Mouse (Mus musculus) thymus, adult 18-20 months (tissue): Measurements from ENCODE around the gene Apba1.

Experiments
- DNase-seq, 2 experiments: peaks; one replicate each; pipeline ENCODE4 v3.0.0; 2022; ENCODE audit warnings: mixed read lengths in 2 of 2

The Apba1 gene

DNA sequence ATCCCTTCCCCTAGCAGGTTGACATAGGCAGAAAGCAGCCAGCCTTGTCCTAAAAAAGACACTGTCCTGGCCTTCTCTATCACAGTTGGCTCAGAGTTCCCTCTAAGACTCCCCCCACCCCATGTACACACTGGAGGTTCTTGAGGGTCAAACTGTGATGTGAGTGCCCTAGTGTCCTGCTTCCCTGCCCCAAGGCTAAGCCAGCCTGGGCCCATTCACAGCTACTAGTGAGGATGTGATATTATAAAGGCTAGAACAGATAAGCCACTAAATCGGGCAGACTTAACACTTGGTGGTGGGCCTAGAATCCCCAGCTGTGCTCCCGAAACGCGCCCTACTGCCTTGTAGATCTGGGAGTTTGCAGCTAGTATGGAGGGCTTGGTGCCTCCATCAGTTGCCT, 188.1 kb downstream of the Apba1 start:
- DNase-seq, result no peak

DNA sequence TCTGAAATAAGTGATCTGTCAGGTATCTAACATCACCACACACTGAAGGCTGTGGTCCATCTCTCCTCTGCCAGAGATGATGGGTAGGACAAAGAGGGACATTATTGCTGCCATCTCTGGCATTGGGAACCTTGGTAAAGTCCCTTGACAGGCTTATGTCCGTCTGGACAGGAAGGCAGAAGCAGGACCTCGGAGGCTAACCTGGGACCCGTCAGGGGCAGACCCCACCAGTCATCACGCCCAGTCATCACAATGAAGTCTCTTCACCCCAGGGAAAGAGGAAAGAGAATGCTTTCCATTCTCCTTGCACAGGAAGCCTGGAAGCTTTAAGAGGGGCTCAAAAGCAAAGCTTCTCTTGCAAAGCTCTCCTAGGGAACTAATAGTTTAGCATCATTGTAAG, 189.2 kb downstream of the Apba1 start:
- no peak for DNase-seq

DNA sequence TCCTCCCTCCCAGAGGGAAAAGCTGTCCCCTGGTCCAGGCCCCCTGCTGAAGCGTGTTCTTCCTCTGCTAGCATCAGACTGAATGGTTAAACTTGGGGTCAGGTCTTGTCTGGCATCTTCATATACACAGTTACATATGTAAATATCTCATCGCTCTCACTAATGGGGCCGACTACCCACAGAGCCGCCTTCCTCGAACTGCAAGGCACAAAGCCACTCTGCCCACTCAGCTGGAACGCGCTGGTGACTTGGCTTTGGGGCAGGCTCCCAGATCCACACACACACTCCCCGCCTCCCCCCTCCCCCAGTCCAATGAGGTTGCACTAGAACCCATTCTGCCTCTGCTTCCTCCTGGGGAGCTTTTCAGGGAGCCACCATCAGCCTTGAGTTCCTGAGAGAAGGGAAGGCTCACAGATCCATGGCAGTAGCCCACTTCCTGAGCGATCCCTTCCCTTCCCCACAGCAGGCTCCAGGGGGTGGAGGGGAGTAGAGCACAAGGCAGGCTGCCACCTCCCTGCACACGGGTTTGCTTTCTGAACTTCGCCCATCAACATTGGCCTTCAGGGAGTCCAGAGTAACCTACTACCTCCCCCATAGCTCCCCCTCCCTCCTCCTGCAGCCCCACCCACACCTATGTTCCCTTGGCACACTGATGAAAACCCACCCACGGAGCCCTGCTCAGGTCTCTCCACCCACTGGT, 189.8 kb downstream of the Apba1 start:
- DNase-seq, result no peak

DNA sequence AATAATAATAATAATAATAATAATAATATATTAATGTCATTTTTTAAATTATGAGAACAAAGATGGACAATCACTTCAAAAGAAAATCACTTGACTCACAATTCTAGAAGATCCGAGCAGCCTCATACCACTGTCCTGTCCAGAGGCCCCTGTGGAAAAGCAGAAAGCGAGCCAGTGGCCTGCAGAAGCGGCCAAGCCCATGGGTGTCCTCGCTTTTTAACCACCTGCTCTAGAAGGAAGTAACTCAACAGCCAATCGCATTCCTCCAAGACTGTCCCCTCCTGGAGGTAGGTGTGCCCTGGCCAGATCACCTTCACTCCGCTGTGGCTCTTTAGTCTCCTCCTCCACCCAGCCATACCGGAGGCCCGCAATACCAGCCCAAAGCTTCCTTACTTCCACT, 196.8 kb downstream of the Apba1 start:
- DNase-seq, result no peak

DNA sequence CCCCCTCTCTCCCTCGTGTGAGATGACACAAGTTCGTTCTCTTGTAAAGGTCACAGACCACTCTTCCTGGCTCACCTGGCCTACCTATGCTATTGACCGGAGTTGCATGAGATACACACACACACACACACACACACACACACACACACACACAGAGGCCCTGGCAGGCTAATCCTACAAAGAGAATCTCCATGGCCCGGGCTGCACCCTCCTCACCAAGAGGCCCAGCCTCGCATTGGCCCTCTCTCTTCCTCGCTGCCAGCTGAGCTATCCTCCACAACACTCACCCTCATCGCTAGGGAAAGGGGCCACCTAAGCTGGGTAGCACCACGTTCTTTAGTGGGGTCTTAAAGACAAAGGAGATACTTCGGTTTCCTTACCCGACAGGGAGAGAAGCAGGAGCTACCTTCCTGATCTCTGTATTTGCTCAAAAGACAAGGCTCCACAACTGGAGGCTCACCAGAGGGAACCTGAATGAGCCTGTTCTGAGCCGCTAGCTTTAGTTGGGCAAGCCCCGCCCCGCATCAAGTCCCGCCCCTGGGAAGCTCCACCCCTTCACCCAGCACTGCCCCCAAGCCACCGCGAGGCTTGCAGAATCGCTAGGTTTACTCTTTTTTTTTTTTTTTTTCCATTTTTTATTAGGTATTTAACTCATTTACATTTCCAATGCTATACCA, 197.8 kb downstream of the Apba1 start:
- no peak for DNase-seq

DNA sequence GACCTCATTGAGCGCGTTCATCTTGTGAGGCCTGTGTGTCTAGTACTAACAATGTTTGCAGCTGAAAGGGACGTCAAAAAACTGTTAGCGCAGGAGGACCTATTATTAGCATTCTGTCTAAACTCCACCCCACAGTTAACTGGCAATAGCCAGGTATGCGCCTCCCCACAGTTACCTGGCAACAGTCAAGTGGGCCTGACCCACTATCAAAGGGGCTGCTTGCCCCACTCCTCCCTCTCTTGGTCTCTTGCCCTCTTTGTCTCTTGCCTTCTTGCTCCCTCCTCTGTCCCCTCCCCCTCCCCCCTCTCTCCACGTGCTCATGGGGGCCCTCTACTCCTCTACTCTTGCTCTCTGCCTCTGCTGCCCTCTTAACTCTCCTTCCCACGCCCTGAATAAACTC, 198.9 kb downstream of the Apba1 start:
- no peak for DNase-seq

DNA sequence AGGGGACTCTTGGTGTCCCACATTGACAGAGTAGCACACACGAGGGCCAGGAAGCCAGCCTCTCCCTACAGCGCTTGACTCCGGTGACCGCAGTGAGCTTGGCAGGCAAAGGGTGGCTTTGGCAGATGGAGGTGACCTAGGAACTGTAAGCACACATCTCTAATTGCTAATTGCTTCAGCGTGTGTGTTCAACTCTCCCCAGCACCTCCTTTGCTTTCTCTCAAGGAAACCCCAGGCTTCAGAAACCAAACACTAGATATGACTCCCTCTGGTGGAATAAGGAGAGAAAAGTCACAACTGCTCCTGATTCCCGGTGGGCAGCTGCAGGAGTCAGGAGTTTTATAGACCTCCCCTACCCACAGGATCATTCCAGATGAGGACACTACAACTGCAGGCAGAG, 200.2 kb downstream of the Apba1 start:
- DNase-seq, result no peak

DNA sequence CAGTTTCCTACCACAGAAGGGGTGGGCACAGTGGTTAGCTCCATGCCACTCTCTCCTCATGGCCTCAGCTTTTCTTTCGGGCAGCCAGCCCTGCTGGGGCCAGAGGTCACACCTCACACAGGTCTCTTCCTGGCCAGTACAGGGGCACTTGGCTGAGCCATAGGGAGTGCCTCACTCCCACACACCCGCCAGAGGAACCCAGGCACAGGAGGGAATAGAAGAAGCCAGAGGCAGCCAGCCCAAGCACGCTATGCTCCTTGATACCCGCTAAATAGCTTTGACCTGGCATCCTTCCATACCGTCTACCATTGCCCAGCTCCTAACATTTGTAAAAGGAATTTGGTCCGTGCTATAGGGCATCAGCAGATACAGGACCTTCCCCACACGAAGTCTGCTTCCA, 201.2 kb downstream of the Apba1 start:
- DNase-seq, result no peak

DNA sequence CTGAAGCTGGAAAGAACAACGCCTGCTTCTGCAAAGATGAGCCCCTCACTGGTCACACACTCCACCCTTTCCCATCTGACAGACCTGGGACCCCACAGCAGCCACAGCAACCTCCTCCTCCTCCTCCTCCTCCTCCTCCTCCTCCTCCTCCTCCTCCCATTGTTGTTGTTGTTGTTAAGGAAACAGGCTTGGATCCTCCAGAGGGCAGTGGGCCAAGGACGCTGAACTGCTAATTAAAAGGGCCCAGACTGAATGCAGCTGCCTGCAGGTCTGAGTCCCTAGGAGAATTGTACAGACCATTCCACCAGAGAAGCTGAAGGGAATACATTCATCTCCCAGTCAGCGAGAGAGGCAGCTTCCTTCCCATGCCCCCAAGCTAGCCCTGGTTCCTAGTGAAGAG, 201.6 kb downstream of the Apba1 start:
- DNase-seq, result no peak

DNA sequence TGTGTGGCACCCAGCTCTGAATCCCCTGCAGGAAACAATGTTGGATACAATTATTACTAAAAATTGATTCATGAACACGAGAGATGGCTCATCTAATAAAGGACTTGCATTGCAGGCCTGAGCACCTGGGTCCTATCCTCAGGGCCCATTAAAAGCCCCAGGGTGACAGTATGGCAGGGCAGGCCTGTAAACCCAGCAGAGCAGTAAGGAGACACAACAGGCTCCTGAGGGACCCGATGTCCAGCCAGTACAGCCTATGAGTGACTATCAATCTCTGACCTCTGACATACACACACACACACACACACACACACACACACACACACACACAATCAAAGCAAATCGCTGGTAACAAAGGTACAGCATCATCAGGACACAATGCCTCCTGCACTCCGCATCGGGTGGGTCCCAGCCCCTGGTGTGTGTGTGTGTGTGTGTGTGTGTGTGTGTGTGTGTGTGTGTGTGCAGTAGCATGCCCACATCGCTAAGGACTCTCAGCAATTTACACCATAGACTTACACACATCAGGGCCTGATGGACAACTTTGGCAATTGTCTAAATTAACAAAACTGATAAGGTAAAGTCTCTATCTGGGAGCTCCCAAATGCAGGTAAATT, 202.3 kb downstream of the Apba1 start:
- DNase-seq, result no peak

DNA sequence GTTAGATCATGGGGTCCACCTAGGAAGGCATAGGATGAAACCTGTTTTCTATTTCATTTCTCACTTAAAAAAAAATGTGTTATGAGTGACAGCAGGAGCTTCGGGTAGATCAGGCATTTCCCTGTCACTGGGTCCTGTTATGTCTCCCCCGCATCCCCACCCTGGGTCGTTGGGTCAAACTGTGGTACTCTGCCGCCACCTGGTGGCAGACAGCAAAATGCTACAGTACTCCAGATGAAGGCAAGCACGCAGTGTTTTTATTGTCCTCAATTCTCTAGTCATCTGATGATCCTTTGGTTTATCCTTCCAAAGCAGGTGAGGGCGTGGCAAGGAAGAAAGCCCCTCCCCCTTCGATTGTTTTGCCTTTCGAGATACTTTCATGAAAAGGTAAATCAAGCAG, 202.8 kb downstream of the Apba1 start:
- DNase-seq, result peak in 1 of 2 experiments; percentile 11

DNA sequence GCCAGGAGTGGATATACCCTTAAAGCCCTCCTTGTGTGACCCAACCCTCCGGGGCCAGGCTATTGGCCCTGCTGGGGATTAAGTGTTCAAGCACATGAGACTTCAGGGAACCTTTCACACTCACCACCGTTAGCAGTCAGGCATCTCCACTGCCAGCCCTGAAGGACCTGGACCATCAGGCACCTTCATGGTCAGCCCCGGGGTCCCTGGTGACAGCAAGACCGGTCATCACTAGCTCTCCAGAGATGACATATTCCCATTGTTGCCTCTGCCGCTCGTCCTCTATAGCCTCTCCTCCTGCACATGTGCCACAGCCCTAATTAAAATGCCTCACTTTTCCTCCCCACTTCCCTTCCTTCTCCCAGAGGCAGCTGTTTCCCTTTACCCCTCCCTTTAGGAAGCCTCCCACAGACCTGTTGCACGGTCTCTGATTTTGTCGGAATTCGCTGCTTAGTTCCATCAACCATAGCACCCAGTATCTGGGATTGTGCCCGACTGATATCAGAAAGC, 205.8 kb downstream of the Apba1 start:
- no peak for DNase-seq

DNA sequence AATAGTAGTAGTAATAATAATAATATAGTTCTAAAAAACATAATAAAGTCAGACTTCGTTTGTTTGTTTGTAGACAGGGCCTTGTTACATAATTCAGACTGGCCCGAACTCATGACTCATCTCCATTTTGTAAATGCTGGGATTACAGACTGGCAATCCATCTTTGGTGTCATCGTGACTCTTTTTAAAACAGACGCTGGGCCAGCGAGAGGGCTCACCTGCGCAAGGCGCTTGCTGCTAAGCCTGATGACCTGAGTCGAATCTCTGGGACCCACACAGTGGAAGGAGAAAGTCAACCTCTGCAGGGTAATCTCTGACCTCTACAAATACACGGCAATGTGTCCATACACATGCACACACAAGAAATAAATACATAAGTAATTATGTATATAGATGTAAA, 207.7 kb downstream of the Apba1 start:
- DNase-seq, result no peak

DNA sequence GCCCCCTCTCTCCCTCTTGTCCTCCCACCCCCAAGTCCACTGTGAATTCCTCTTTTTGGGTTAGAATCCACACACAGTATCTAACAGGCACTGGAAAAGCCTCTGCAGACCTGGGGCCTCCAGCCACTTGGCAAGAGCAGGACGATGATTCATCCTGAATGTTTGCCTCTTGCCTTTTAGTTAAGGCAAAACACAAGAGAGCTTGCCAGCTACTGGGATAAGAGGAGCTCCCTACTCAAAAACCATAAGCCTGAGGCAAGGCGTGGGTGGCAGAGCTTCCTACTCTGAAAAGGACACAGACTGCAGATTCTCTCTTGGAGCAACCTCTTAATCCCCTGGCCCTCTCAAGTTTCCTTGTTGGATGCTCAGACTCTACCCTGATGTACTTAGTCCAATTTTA, 208.5 kb downstream of the Apba1 start:
- DNase-seq, result no peak

DNA sequence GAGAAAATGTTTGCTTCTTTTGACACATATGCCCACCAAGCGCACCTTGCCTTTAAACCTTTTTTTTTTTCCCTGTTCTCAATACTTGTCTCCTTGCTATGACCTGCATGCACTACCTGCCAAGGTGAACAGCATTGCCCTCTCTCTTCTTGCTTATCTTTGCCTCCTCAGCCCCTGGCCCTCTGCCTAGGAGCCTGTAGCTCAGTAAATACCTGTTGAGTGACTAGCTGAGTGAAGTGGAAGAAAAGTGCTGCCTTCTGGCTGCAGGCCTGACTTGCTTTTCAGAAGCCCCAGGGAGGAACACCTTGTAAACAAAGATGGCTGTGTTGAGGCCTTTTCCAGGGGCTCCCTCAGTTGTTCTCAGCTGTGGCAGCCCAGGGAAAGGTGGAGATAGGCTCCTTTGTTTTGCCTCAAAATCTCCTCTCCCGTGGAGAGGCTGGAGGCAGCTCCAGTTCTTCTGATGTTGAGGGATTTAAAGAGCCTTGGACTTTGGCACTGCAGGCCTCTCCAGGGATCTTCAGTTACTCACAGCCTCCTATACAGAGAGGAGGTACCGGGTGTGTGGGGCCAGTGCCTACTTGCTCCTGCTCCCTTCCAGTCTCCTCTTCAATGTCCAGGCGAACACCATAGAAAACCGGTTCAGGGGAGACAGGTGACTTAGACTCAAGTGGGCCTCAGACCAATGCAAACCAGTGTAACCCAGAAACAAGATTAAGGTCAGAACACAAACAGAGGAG, 209.6 kb downstream of the Apba1 start:
- no peak for DNase-seq

DNA sequence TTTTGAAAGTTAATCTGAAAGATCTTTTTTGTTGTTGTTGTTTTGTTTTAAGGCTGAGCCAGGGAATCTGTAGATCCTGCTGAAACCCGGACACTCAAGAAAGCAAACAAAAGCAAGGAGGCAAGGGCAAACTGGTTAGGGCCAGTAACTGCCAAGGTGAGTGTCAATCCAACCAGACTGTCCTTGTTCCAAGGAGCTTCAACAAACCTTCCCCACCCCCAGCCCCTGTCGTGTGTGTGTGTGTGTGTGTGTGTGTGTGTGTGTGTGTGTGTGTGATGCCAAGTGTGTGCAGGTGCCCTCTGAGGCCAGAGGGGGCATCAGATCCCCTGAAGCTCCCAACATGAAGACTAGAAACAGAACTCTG, 210.2 kb downstream of the Apba1 start:
- no peak for DNase-seq

DNA sequence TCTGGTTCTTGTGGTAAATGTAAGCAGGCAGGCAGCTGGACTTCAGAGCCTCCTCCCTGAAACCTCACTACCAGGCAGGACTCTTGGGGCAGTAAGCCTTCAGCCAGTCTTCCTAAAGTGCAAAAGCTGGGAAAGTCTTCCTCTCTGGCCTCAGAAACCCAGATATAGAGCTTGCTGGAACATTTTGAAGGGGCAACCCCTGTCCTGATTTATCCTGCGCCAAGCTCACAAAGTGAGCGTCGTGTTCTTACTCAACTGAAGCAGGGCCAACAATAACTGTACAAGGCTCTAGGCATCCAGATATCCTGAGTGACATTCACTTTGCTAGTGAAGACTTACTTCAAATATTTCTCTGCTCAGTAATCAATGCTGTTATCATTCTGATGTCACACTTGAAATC, 211.7 kb downstream of the Apba1 start:
- DNase-seq, result no peak

DNA sequence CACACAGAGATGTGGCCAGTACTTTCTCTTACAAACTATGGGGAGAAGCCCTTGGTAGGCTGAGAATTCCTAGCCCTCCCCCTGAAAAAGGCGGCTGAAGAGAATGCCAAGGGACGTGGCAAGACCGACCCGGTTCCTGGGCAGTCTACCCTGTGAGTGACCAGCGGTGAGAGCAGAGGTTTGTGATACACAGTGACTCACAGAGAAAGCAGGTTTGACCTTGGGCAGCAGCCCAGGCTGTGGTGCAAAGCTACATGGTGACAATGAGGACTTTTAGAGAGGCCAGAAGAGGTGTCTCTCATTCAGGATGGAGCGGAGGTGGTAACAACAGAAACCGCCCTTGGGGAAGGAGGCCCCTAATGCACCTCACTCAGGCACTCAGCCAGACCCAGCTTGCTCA, 212.7 kb downstream of the Apba1 start:
- DNase-seq, result no peak

DNA sequence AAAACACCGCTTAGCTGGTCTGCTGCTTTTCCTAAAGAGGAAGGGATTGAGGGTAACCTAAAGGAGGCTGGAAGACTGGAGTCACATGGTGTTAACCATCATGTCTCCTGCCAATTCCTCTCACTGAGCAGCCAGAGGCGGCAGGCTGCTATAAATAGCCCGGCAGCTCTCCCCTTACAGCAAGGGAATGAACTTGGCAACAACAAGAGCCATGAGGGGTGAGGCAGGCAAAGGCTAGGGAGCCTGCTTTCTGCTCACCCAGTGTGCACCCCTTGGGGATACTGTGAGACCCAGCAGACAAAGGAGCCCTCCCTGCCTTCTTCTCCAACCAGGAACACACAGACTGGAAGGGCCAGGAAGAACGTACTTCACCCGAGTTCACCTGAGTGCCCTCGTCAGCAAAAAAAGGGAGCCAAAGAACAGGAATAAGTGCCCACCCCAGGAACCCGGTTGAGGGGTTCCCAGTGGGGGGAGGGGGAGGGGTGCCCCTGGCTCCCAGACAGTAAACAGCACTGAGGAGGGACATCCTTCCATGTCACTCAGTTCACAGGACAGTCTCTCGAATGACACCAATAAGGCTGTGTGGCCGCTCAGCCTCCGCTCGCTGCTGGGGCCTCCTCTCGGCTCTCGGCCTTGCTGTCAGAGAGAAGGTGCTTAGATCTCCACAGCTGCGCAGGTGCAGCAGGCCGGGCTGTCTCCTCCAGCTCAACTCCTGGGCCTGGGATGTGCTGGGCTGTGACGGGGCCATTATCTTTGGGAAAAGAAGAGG, 214.4 kb downstream of the Apba1 start:
- DNase-seq, result no peak

DNA sequence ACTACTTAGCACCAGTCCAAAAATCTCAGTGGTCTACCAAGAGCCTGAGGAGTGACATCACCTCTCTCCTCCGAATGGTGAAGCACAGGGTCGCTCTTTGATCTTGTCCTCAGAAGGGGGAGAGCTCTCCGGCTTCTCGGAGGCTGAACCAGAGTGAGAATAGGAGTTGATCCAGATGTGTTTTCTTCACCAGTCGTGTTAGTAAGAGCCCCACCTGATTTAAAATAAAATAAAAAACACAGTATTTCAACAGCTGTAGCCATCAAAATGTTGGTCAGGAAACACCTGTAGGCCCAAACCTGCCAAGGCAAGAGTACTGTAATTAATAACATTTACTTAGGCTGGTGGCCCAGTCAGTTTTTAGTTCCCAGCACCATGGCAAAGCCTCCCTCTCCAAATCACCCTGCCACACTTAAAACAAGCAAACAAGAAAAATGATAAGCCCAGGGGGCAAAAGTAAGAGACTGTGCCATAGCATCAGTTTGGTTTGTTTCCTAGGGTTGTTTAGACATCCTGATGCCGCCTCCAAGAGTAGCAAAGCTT, 219.3 kb downstream of the Apba1 start:
- DNase-seq, result no peak

DNA sequence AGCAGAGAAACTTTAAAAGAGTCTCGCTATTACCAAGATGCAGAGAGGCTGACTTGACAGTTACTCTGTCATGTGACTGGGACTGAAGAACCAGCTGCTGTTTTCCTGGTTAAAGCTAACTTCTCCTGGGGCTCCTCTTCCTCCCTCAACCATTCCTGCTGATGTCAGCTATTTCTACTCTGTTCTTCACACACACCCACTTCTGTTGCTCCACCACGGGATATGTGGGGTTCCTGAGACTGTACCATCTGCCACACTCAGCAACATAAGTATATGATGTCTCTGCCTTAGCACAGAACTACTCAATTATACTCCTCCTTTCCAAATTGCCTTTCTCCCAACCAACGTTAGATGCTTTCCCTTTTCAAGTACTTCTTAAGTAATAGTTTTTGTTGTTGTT, 221.9 kb downstream of the Apba1 start:
- DNase-seq, result no peak

DNA sequence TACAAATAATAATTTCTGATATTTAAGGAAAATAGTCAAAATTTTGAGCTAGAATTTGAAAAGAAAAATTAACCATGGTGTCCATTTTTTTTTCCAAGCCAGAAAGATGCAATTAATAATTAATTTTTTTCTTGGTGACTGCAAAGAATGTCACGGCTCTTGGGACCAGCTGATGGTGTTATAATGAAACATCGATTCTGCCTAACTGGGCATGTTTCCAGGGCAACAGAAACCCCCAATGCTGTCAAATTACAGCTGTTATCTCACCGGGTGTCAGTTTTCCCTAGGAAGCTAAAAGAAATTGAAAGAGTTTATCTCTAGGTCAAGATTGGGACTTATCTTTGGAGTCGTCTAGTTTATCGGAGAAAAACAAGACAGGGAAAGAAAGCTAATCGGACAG, 225.5 kb downstream of the Apba1 start:
- DNase-seq, result no peak

DNA sequence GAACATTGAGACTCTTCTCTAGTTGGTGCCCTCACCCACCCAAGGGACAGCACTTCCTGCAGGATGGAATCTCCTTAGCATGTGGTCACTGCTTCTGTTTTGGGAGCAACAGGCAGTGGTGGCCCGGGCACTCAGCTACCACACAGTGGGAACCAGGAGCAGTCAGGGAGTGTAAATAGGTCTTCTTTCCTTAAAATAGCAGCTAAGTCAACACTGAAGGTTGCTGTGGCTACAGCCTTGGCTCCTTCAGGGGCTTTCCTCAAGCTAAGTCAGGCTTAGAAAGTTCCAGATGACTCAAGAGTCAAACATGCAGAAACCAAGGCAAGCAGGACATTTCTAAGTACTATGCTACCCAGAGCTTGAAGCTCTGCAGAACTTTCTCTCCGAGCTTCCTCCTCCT, 228.6 kb downstream of the Apba1 start:
- DNase-seq, result no peak
